Mouse (Mus musculus) splenic B cell, adult 2 months (primary cell): Measurements from ENCODE around the gene Mypn.

Experiments
- DNase-seq: peaks from one replicate; pipeline ENCODE4 v3.0.0-alpha.2; 2011; ENCODE audit warnings: low read depth, low spot score
- H3K27me3 ChIP-seq: 2 replicates; pipeline ENCODE4 v1.6.1; 2012; ENCODE audit warnings: mild to moderate bottlenecking, low read length, moderate library complexity, mixed read lengths; ENCODE audit not compliant: control insufficient read depth, poor library complexity, insufficient read depth, severe bottlenecking
- H3K36me3 ChIP-seq: 2 replicates; pipeline ENCODE4 v1.6.1; 2012; ENCODE audit warnings: mild to moderate bottlenecking, low read length, moderate library complexity, mixed read lengths; ENCODE audit not compliant: control insufficient read depth, poor library complexity, insufficient read depth, severe bottlenecking

Gene Mypn

DNA sequence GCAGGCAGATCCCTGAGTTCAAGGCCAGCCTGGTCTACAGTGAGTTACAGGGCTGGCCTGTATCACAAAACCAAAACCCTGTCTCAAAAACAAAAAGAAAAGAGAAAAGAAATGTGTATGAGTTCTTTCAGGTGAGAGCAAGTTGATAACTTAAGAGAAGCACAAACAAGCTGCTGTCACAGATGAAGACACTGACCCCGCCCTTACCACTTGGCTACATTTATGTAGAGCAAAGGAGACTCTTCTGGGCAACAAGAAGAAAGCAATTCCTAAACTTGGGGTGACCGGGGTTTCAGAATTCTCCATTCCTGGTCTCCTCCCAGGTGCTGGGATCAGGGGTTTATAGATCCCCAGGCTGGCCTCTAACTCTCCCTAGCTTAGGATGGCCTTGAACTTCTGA, 25.4 kb downstream of the Mypn start:
- no peaks in the 10 kb centered on the region for H3K36me3 ChIP-seq
- DNase-seq: peak; percentile 25

DNA sequence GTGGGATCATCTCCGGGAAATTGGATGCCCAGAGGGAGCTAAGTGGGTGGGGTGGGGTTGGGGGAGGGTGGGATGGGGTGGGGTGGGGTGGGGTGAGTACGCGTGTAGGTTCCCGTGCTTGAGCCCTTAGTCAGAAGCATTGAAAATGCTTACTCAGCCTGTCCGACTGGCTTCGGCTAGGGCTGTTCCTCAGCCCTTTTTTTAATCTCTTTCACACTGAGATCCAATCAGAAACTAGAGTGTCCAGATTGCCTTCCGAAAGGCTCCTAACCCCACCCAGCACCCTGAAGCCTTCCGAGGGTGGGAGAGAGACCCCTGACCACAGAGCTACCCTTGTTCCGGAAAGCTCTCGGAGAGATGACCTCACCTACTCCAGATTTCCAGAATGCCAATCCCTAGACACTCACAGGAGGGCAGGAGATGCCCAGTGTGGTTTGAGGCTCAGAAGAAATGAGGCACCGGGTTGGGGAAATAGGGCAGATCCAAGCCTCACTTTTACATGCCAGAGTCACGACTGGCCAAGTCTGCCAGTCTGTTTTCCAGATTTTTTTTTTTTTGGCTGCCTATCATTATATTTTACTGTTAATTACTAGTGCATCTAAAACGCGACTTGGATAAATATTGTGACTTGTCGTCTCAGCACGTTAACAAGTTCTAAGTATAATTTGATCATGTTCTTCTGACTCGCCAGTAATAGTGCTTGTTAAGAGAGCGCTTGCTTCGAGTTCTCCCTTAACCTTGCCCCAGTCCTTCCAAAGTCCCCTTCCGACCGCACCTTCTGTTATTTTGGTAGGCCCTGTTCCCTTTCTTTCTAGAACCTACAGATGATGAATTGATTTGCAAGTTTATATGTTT, 26.2 kb downstream of the Mypn start:
- H3K36me3 ChIP-seq: no peaks in the 10 kb centered on the region
- DNase-seq: peak; percentile 29
- H3K27me3 ChIP-seq: no peaks in the 10 kb centered on the region

More for the DNA sequence above, 25.4 kb downstream of the Mypn start:
- no peaks in the 10 kb centered on the region for H3K27me3 ChIP-seq

- H3K36me3 ChIP-seq: no peaks in the 10 kb centered on the region
- no peaks in the 10 kb centered on the region for H3K27me3 ChIP-seq
- DNase-seq: peak; percentile 78
Observed at GRCm38 (mm10) chr10:63176471-63176931, 27.3 kb downstream of the Mypn start.

DNA sequence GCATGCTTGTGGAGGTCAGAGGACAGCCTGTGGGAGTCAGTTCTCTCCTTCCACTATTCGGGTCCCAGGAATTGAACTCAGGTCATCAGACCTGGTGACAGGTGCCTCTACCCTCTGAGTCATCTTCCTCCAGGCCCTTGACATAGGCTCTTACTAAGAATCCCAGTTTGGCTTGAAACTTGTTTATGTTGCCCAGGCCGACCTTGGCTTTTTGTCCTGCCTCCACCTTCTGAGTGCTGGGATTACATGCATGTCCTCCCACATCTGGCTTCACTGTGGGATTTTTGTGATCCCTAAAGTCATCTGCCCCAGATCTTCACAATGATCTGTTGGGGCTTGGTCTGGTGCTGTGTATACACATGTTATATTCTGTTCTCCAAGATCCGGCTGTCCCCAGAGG, 31.7 kb downstream of the Mypn start:
- H3K36me3 ChIP-seq: no peaks in the 10 kb centered on the region
- no peaks in the 10 kb centered on the region for H3K27me3 ChIP-seq
- DNase-seq: no peak

- H3K36me3 ChIP-seq: no peaks in the 10 kb centered on the region
- DNase-seq: no peak
- no peaks in the 10 kb centered on the region for H3K27me3 ChIP-seq
Observed at GRCm38 (mm10) chr10:63169503-63169902, 34.2 kb downstream of the Mypn start.

DNA sequence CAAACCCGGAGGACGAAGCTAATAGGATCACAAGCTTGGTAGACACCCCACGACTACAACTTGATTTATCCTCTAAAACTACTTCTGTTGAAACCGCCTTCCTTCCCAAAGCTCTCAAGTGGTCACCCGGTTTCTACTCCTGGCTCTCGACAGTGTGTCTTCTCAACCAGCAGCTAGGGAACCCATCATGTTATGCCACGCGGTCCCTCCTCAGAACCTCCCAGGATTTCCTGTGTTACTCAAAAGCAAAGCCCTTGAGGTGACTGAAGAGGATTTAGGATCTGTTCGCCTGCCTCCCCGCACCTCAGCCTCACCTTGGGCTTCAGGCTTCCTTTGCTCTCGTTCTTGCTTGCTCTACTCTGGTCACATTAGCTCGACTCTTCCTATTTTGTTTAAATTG, 35.6 kb downstream of the Mypn start:
- Histone ChIP-seq H3K36me3 (no peaks in the 10 kb centered on the region), H3K27me3 (no peaks in the 10 kb centered on the region)

DNA sequence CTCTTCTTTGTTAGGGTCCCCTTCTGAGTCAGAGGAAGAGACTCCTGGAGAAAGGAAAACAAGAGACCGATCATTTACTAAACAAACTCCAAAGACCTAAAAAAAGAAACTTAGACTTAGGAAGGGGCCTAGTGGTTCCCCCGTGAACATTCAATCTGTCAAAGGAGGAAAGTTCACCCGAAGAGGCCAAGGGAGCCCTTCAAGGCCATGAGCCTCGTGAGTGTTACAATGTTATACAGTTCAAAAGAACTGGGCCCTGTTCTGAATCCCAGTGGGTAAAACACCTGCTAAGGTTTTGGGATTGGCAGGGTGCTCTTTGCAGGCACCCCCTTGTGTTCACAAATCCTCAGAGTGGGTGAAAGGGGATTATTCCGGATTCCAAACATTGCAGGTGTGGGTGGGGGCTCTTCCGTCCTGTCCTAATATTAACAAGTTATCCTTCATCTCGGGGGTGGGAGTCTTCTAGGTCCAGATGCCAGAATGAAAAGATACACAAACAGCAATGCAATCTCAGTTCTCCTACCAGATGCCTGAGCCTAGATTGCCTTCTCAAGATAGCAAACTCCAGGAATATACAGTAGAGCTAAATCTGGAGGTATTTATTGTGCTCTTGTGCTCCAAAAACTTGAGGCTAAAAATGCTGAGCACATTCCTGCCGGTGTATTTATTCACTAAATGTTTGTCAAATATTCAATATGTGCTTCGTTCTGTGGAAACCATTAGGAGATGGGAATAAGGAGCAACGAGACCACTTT, 36.3 kb downstream of the Mypn start:
- H3K27me3 ChIP-seq: no peaks in the 10 kb centered on the region
- H3K36me3 ChIP-seq: no peaks in the 10 kb centered on the region

More for the DNA sequence above, 35.6 kb downstream of the Mypn start:
- DNase-seq: no peak

DNA sequence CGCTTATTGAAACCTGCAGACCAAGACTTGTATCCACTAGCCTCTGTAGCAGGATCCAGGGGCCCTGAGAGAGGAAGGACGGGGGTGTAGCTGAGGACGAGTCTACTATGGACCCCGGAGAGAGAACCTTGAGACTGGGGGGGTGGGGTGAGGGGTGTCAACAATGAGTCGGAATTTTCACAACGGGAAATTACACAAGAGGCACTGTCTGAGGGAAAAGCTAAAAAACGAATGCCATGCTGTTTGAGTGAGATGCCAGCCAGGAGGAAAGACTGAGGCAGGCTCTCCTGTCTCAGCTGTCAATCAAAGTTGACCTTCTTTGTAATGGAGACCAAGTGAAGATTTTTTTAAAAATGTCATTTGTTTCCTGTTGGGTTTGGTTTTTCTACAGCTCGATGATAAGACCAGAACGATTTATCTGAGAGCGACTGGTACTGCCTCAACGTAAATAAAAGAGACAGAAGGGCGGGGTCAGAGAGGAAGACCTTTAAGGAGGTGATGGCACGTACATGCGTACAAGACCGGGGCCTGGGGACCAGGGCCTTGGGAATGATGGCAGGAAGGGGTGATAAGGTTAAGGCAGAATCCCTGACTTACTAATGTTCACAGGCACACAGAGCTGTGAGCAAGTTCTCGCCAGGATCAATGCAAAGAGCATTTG, 37.9 kb downstream of the Mypn start:
- H3K27me3 ChIP-seq: no peaks in the 10 kb centered on the region
- H3K36me3 ChIP-seq: no peaks in the 10 kb centered on the region
- DNase-seq: no peak

More for the DNA sequence above, 36.3 kb downstream of the Mypn start:
- DNase-seq: no peak

GRCm38 (mm10) chr10:63161240-63161639, 42.5 kb downstream of the Mypn start:
- DNase-seq: no peak
- H3K27me3 ChIP-seq: no peaks in the 10 kb centered on the region
- H3K36me3 ChIP-seq: no peaks in the 10 kb centered on the region

DNA sequence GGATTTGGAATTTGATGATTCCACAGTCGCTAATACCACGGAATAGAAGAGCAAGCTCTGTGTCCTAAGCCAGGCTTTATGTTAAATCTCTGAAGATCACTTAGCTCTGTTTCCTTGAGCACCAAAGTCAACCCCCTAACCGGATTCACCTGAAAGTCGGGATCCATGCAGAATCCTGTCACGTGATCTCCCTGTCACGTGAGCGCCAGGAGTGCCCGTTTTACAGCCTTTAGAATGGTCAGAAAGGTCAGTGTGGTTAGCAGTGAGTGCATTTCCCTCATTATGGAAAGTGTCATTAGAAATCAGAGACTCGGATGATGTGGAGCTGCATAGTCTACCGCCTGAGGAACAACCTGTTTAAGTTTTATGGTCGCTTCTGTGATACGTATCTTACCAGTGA, 43.1 kb downstream of the Mypn start:
- DNase-seq: no peak
- no peaks in the 10 kb centered on the region for H3K27me3 ChIP-seq

DNA sequence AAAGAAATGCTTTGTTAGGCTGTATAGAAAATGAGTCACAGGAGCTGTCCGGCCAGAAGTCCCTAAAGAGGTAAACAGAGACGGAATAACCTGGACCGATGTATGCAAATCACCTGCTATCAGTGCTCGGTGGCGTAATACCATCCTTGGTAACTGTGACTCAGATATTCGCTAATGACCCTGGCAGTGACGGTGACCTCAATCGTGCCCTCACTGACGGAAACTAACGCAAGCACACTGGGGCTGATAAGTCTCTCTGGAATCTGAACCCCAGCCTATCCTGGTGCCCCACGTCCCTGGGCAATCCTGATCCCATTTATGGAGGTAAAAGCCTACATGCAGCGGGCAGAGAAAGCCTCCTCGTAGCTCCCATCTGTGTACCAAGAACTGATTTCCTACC, 45.6 kb downstream of the Mypn start:
- DNase-seq: no peak
- Histone ChIP-seq H3K27me3 (no peaks in the 10 kb centered on the region), H3K36me3 (no peaks in the 10 kb centered on the region)

More for the DNA sequence above, 43.1 kb downstream of the Mypn start:
- no peaks in the 10 kb centered on the region for H3K36me3 ChIP-seq

DNA sequence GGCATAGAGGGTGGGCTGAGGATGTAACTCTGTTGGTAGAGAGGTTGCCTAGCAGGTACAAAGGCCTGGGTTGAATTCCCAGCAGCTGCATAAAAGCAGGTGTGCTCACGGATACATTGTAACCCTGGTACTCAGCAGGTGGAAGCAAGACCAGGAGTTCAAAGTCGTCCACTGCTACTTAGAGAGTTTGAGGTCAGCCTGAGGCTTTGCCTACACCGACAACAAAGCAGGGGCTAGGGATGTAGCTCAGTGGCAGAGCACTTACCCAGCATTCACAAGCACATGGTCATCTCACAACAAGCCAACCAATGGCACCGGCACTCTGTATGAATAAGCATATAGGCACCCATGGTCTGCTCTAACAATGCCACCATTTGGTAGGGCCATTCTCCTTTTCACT, 46.3 kb downstream of the Mypn start:
- Histone ChIP-seq H3K36me3 (no peaks in the 10 kb centered on the region), H3K27me3 (no peaks in the 10 kb centered on the region)
- no peak for DNase-seq

- Histone ChIP-seq H3K27me3 (no peaks in the 10 kb centered on the region), H3K36me3 (no peaks in the 10 kb centered on the region)
- DNase-seq: no peak
Observed at GRCm38 (mm10) chr10:63156919-63157318, 46.8 kb downstream of the Mypn start.

DNA sequence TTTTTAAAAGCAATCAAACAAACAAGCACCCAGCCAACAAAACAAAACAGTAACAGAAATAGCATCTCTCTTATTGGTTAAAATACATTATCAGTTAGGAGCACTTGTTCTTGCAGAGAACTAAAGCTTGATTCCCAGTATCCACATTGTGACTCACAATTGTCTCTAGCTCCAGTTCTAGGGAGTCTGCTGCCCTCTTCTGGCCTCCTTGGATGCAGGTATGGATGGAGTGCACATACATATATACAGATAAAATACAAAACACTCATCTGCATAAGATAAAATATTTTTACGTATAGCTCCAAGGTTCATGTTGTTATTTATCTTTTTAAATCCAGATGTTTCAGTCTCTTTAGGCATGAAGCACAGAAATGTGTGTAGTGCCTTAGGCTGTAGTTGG, 47.4 kb downstream of the Mypn start:
- H3K27me3 ChIP-seq: no peaks in the 10 kb centered on the region
- no peaks in the 10 kb centered on the region for H3K36me3 ChIP-seq
- no peak for DNase-seq
